In genomic region chr7:24586828-24587227, GRCm38 (mm10) we compare ENCODE assay signal across 8 mouse cellular contexts. TPM values are rescaled to one million over a fixed set of nuclear protein-coding genes. Genes with fewer than 3 reads are reported as not detected.
A peak's percentile ranks its signal among the peaks of the same experiment; 100 is the strongest.
DNase-seq lines count a peak whose midpoint lies in the region; ATAC-seq and TF ChIP-seq lines count a peak whose summit lies in the region.

No protein-coding gene starts in this region.

- H3K4me3 ChIP-seq in erythroblast, embryonic 14.5 days (replicated peaks) = peak overlapping the region; percentile 42
- H3K4me3 ChIP-seq in E14TG2a.4 (replicated peaks; ENCODE audit: low read length) = peak overlapping the region; percentile 80
- peak overlapping the region; percentile 31; the same call in 1 of the 2 replicates for H3K4me3 ChIP-seq in liver, postnatal 0 days (ENCODE audit: low read depth, low read length)

- no peak for TF ChIP-seq CTCF in E14TG2a.4 (conservative IDR thresholded peaks at IDR 0.05; ENCODE audit: low read length)
- no peak for TF ChIP-seq CTCF in liver, postnatal 0 days (IDR thresholded peaks at IDR 0.05; ENCODE audit: low read depth)

- WGBS in liver, postnatal 0 days (ENCODE audit: insufficient replicate concordance) = 13% methylated on average over 8 of the region's 8 CpGs

- H3K4me2 ChIP-seq in liver, postnatal 0 days (ENCODE audit: low read depth, low read length) = peak overlapping the region; percentile 68

- DNase-seq in liver, postnatal 0 days = peak; percentile 55
- DNase-seq in adrenal gland, postnatal 10 days = no peak
- no peak for DNase-seq in ovary, adult 18-20 months (ENCODE audit: low spot score)
- no peak for DNase-seq in adrenal gland, postnatal 4 days (ENCODE audit: low spot score in 2 of 2)

- H3K9ac ChIP-seq in liver, postnatal 0 days (replicated peaks) = no peak overlapping the region

- H3K9me3 ChIP-seq in erythroblast, embryonic 14.5 days (ENCODE audit: control insufficient read depth, low read length) = peaks cover 20% of the 10 kb centered on the region
- peaks cover 32% of the 10 kb centered on the region for H3K9me3 ChIP-seq in E14TG2a.4 (ENCODE audit: low read length)
- H3K9me3 ChIP-seq in liver, postnatal 0 days (ENCODE audit: low read length) = no peaks in the 10 kb centered on the region

- no peak overlapping the region for H3K27ac ChIP-seq in liver, postnatal 0 days (ENCODE audit: low read depth)

- H3K27me3 ChIP-seq in erythroblast, embryonic 14.5 days (ENCODE audit: control insufficient read depth) = peaks cover 27% of the 10 kb centered on the region
- H3K27me3 ChIP-seq in E14TG2a.4 (ENCODE audit: insufficient read depth, low read length) = peaks cover 38% of the 10 kb centered on the region
- peaks cover 17% of the 10 kb centered on the region for H3K27me3 ChIP-seq in liver, postnatal 0 days (ENCODE audit: insufficient read depth, low read length)

- peaks cover 40% of the 10 kb centered on the region for H3K4me1 ChIP-seq in erythroblast, embryonic 14.5 days (ENCODE audit: control insufficient read depth)
- H3K4me1 ChIP-seq in E14TG2a.4 (replicated peaks; ENCODE audit: low read depth, low read length) = peaks cover 25% of the 10 kb centered on the region
- H3K4me1 ChIP-seq in liver, postnatal 0 days (ENCODE audit: insufficient read depth) = peaks cover 11% of the 10 kb centered on the region

- no peak for TF ChIP-seq EP300 in liver, postnatal 0 days (IDR thresholded peaks at IDR 0.05; ENCODE audit: low read depth)

- H3K36me3 ChIP-seq in erythroblast, embryonic 14.5 days (ENCODE audit: control insufficient read depth) = no peaks in the 10 kb centered on the region
- no peaks in the 10 kb centered on the region for H3K36me3 ChIP-seq in E14TG2a.4 (ENCODE audit: insufficient read depth, low read length)
- H3K36me3 ChIP-seq in liver, postnatal 0 days (replicated peaks; ENCODE audit: insufficient read depth, low read length) = no peaks in the 10 kb centered on the region

- no peak for ATAC-seq in erythroblast, adult 5-6 weeks (replicated peaks; ENCODE audit: low FRiP score, poor library complexity, severe bottlenecking)
- peak; percentile 81 for ATAC-seq in granulocyte monocyte progenitor cell, adult 5-6 weeks (replicated peaks; ENCODE audit: poor library complexity, severe bottlenecking)
- peak; percentile 60 for ATAC-seq in liver, postnatal 0 days

RNA-seq across cellular contexts. Expression of gene Ethe1, which starts 0.5 kb away (rescaled TPM):
- 1.8 and 1.9 TPM in 2 replicates for polyA plus RNA-seq in erythroblast, embryonic 14.5 days (2012)
- total RNA-seq in erythroblast, adult 5-6 weeks (2015; ENCODE audit: low replicate concordance) = 22.3 and 28.0 TPM in 2 replicates
- 9.5 and 10.7 TPM in 2 replicates for total RNA-seq in erythroblast, adult 5-6 weeks (2017; ENCODE audit: low replicate concordance)
- 50.4 and 71.3 TPM in 2 replicates for total RNA-seq in granulocyte monocyte progenitor cell, adult 5-6 weeks (2014; fragmentation: Nextera tagmentation)
- 23.4 and 28.3 TPM in 2 replicates for total RNA-seq in granulocyte monocyte progenitor cell, adult 5-6 weeks (2017)
- polyA plus RNA-seq in liver, postnatal 0 days (2015; fragmentation: Nextera tagmentation; extraction: Ambion mirVana) = 39.7 and 40.9 TPM in 2 replicates
- 10 to 100 TPM; 20.0 to 23.1 TPM for total RNA-seq in adrenal gland, postnatal 10 days (2021)
- total RNA-seq in adrenal gland, postnatal 4 days (2021) = 10 to 100 TPM; 17.7 to 20.4 TPM

RNA-seq across cellular contexts. Expression of gene Zfp575, which starts 0.6 kb away (rescaled TPM):
- polyA plus RNA-seq in erythroblast, embryonic 14.5 days (2012) = 0.08 TPM in 1 of 2 replicates, not detected in the other
- not detected in 2 replicates for total RNA-seq in erythroblast, adult 5-6 weeks (2015; ENCODE audit: low replicate concordance)
- not detected in 2 replicates for total RNA-seq in erythroblast, adult 5-6 weeks (2017; ENCODE audit: low replicate concordance)
- 0.41 and 0.75 TPM in 2 replicates for total RNA-seq in granulocyte monocyte progenitor cell, adult 5-6 weeks (2014; fragmentation: Nextera tagmentation)
- not detected in 2 replicates for total RNA-seq in granulocyte monocyte progenitor cell, adult 5-6 weeks (2017)
- 0.13 and 0.15 TPM in 2 replicates for polyA plus RNA-seq in liver, postnatal 0 days (2015; fragmentation: Nextera tagmentation; extraction: Ambion mirVana)
- under 1 TPM; 0.54 to 0.73 TPM for total RNA-seq in adrenal gland, postnatal 10 days (2021)
- 1 to 10 TPM; 1.8 to 2.0 TPM for total RNA-seq in adrenal gland, postnatal 4 days (2021)

RNA-seq across cellular contexts. Expression of gene Phldb3, which starts 23.7 kb away (rescaled TPM):
- 0.03 and 0.09 TPM in 2 replicates for polyA plus RNA-seq in erythroblast, embryonic 14.5 days (2012)
- total RNA-seq in erythroblast, adult 5-6 weeks (2015; ENCODE audit: low replicate concordance) = 0.84 TPM in 1 of 2 replicates, not detected in the other
- total RNA-seq in erythroblast, adult 5-6 weeks (2017; ENCODE audit: low replicate concordance) = 0.85 and 3.2 TPM in 2 replicates
- 1.8 and 6.4 TPM in 2 replicates for total RNA-seq in granulocyte monocyte progenitor cell, adult 5-6 weeks (2014; fragmentation: Nextera tagmentation)
- 7.6 and 13.5 TPM in 2 replicates for total RNA-seq in granulocyte monocyte progenitor cell, adult 5-6 weeks (2017)
- polyA plus RNA-seq in liver, postnatal 0 days (2015; fragmentation: Nextera tagmentation; extraction: Ambion mirVana) = 0.12 and 0.25 TPM in 2 replicates
- 1 to 10 TPM; 3.6 TPM for total RNA-seq in adrenal gland, postnatal 10 days (2021)
- 1 to 10 TPM; 6.5 to 6.9 TPM for total RNA-seq in adrenal gland, postnatal 4 days (2021)

RNA-seq across cellular contexts. Expression of gene Xrcc1, which starts 40.7 kb away (rescaled TPM):
- polyA plus RNA-seq in erythroblast, embryonic 14.5 days (2012) = 32.1 and 34.8 TPM in 2 replicates
- 7.5 and 9.4 TPM in 2 replicates for total RNA-seq in erythroblast, adult 5-6 weeks (2015; ENCODE audit: low replicate concordance)
- total RNA-seq in erythroblast, adult 5-6 weeks (2017; ENCODE audit: low replicate concordance) = 15.9 and 18.0 TPM in 2 replicates
- 72.6 and 80.6 TPM in 2 replicates for total RNA-seq in granulocyte monocyte progenitor cell, adult 5-6 weeks (2014; fragmentation: Nextera tagmentation)
- total RNA-seq in granulocyte monocyte progenitor cell, adult 5-6 weeks (2017) = 38.6 and 40.9 TPM in 2 replicates
- 17.9 and 18.0 TPM in 2 replicates for polyA plus RNA-seq in liver, postnatal 0 days (2015; fragmentation: Nextera tagmentation; extraction: Ambion mirVana)
- 10 to 100 TPM; 37.4 to 48.6 TPM for total RNA-seq in adrenal gland, postnatal 10 days (2021)
- 10 to 100 TPM; 56.8 to 64.4 TPM for total RNA-seq in adrenal gland, postnatal 4 days (2021)

RNA-seq across cellular contexts. Expression of gene Pinlyp, which starts 40.9 kb away (rescaled TPM):
- polyA plus RNA-seq in erythroblast, embryonic 14.5 days (2012) = not detected in 2 replicates
- not detected in 2 replicates for total RNA-seq in erythroblast, adult 5-6 weeks (2015; ENCODE audit: low replicate concordance)
- total RNA-seq in erythroblast, adult 5-6 weeks (2017; ENCODE audit: low replicate concordance) = not detected in 2 replicates
- total RNA-seq in granulocyte monocyte progenitor cell, adult 5-6 weeks (2014; fragmentation: Nextera tagmentation) = not detected in 2 replicates
- total RNA-seq in granulocyte monocyte progenitor cell, adult 5-6 weeks (2017) = not detected in 2 replicates
- polyA plus RNA-seq in liver, postnatal 0 days (2015; fragmentation: Nextera tagmentation; extraction: Ambion mirVana) = 0.13 TPM in 1 of 2 replicates, not detected in the other
- not detected for total RNA-seq in adrenal gland, postnatal 10 days (2021)
- not detected for total RNA-seq in adrenal gland, postnatal 4 days (2021)
